Comparison of ENCODE assay signal across 7 mouse cellular contexts in the genomic region with DNA sequence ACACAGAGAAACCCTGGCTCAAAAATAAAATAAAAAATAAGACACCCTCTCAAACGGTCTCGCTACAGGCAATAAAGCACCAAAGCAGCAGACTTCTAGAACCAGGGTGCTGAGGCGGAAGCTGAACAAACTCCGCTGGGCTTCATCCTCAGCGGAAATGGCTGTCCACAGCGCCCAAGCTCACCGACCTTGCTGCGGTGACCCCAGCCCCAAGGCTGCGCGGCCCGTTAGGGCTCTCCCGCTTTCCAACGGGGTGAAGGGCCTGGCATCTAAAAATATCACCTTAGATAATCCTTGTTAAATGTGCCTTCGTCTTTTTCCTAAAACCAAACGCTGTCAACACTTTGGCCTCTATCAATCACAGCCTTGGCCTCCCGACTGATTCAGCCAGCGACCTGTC. TPM values are rescaled to one million over a fixed set of nuclear protein-coding genes. Genes with fewer than 3 reads are reported as not detected.
A peak's percentile ranks its signal among the peaks of the same experiment; 100 is the strongest.
DNase-seq lines count a peak whose midpoint lies in the region; ATAC-seq and TF ChIP-seq lines count a peak whose summit lies in the region.

No protein-coding gene starts in this region.

- peak overlapping the region; percentile 93 for H3K27ac ChIP-seq in embryonic facial prominence, embryonic 14.5 days (replicated peaks; ENCODE audit: low read depth, low read length)
- H3K27ac ChIP-seq in intestine, embryonic 14.5 days (ENCODE audit: low read depth), result peak overlapping the region; percentile 89
- H3K27ac ChIP-seq in lung, postnatal 0 days (ENCODE audit: low read length), result peak overlapping the region; percentile 89
- H3K27ac ChIP-seq in stomach, embryonic 15.5 days, result peak overlapping the region; percentile 70

- H3K4me1 ChIP-seq in embryonic facial prominence, embryonic 14.5 days (ENCODE audit: control insufficient read depth, insufficient read depth, low read length), result peaks cover 16% of the 10 kb centered on the region
- H3K4me1 ChIP-seq in intestine, embryonic 14.5 days (replicated peaks; ENCODE audit: control insufficient read depth, insufficient read depth, low read length), result peaks cover 10% of the 10 kb centered on the region
- H3K4me1 ChIP-seq in lung, postnatal 0 days (ENCODE audit: insufficient read depth, low read depth, low read length), result peaks cover 4% of the 10 kb centered on the region; the same call in 1 of the 2 replicates
- H3K4me1 ChIP-seq in stomach, embryonic 15.5 days, result peaks cover 8% of the 10 kb centered on the region

- ATAC-seq in embryonic facial prominence, embryonic 14.5 days (ENCODE audit: low read depth), result peak; percentile 13
- peak; percentile 48 for ATAC-seq in intestine, embryonic 14.5 days (replicated peaks; ENCODE audit: low FRiP score, low TSS enrichment, low read depth)
- peak; percentile 23 for ATAC-seq in lung, postnatal 0 days
- ATAC-seq in stomach, embryonic 15.5 days (ENCODE audit: insufficient read depth, low FRiP score, low read depth), result peak; percentile 37; the same call in 1 of the 2 replicates

- peak overlapping the region; percentile 87 for H3K4me2 ChIP-seq in embryonic facial prominence, embryonic 14.5 days (ENCODE audit: low read depth, low read length)
- peak overlapping the region; percentile 62 for H3K4me2 ChIP-seq in intestine, embryonic 14.5 days (ENCODE audit: low read length)
- peak overlapping the region; percentile 64 for H3K4me2 ChIP-seq in lung, postnatal 0 days (replicated peaks; ENCODE audit: low read depth, low read length)
- peak overlapping the region; percentile 75 for H3K4me2 ChIP-seq in stomach, embryonic 15.5 days

- peaks cover 14% of the 10 kb centered on the region; the same call in 1 of the 2 replicates for H3K36me3 ChIP-seq in embryonic facial prominence, embryonic 14.5 days (ENCODE audit: control insufficient read depth, insufficient read depth, low read length)
- H3K36me3 ChIP-seq in intestine, embryonic 14.5 days (ENCODE audit: control insufficient read depth, insufficient read depth, low read length), result peaks cover 18% of the 10 kb centered on the region
- no peaks in the 10 kb centered on the region for H3K36me3 ChIP-seq in lung, postnatal 0 days (ENCODE audit: insufficient read depth, low read length)
- 0 out of 2 replicates have a peak, but pooled peaks cover 6% of the 10 kb centered on the region for H3K36me3 ChIP-seq in stomach, embryonic 15.5 days

- peak overlapping the region; percentile 85 for H3K9ac ChIP-seq in embryonic facial prominence, embryonic 14.5 days (ENCODE audit: low read depth, low read length)
- H3K9ac ChIP-seq in intestine, embryonic 14.5 days (ENCODE audit: low read length), result peak overlapping the region; percentile 79
- peak overlapping the region; percentile 76 for H3K9ac ChIP-seq in lung, postnatal 0 days (replicated peaks; ENCODE audit: low read depth)
- H3K9ac ChIP-seq in stomach, embryonic 15.5 days, result peak overlapping the region; percentile 40; the same call in 1 of the 2 replicates

- no peaks in the 10 kb centered on the region for H3K27me3 ChIP-seq in embryonic facial prominence, embryonic 14.5 days (replicated peaks; ENCODE audit: control insufficient read depth, insufficient read depth, low read length)
- H3K27me3 ChIP-seq in intestine, embryonic 14.5 days (replicated peaks; ENCODE audit: control insufficient read depth, insufficient read depth, low read length), result no peaks in the 10 kb centered on the region
- H3K27me3 ChIP-seq in lung, postnatal 0 days (replicated peaks; ENCODE audit: insufficient read depth, low read length), result no peaks in the 10 kb centered on the region
- no peaks in the 10 kb centered on the region for H3K27me3 ChIP-seq in stomach, embryonic 15.5 days (replicated peaks)

- no peaks in the 10 kb centered on the region for H3K9me3 ChIP-seq in embryonic facial prominence, embryonic 14.5 days (ENCODE audit: control insufficient read depth, low read length)
- no peaks in the 10 kb centered on the region for H3K9me3 ChIP-seq in intestine, embryonic 14.5 days (ENCODE audit: control insufficient read depth, low read length)
- no peaks in the 10 kb centered on the region for H3K9me3 ChIP-seq in lung, postnatal 0 days (ENCODE audit: low read length)
- H3K9me3 ChIP-seq in stomach, embryonic 15.5 days, result no peaks in the 10 kb centered on the region

- peak; percentile 10 to 12 for DNase-seq in left cerebral cortex, adult 18-20 months (ENCODE audit: low spot score in 2 of 2)
- no peak for DNase-seq in left cerebral cortex, postnatal 36 days (ENCODE audit: low spot score in 2 of 2)
- DNase-seq in adrenal gland, postnatal 14 days, result peak; percentile 60
- peak; percentile 9 for DNase-seq in embryonic facial prominence, embryonic 14.5 days (ENCODE audit: low spot score)
- no peak for DNase-seq in intestine, embryonic 14.5 days (ENCODE audit: low spot score)
- peak; percentile 50 for DNase-seq in lung, postnatal 0 days (ENCODE audit: low spot score)

- 2% methylated on average over 17 of the region's 17 CpGs for WGBS in embryonic facial prominence, embryonic 14.5 days
- WGBS in intestine, embryonic 14.5 days, result 4% methylated on average over 17 of the region's 17 CpGs
- 1% methylated on average over 17 of the region's 17 CpGs for WGBS in lung, postnatal 0 days
- WGBS in stomach, embryonic 15.5 days, result 5% methylated on average over 17 of the region's 17 CpGs

- TF ChIP-seq CTCF in lung, postnatal 0 days (IDR thresholded peaks at IDR 0.05), result no peak

- peak overlapping the region; percentile 88 for H3K4me3 ChIP-seq in embryonic facial prominence, embryonic 14.5 days (ENCODE audit: low read depth, low read length)
- H3K4me3 ChIP-seq in intestine, embryonic 14.5 days (ENCODE audit: low read depth, low read length), result peak overlapping the region; percentile 78
- H3K4me3 ChIP-seq in lung, postnatal 0 days (ENCODE audit: low read depth, low read length), result peak overlapping the region; percentile 97
- H3K4me3 ChIP-seq in stomach, embryonic 15.5 days (replicated peaks), result peak overlapping the region; percentile 64

- no peak for TF ChIP-seq EP300 in lung, postnatal 0 days (IDR thresholded peaks at IDR 0.05)

- intact Hi-C loops in left cerebral cortex, postnatal 36 days (cut with DNase I), result loop anchor here (2.0 to 5.0 kb wide), 3 partner anchors 53 to 134 kb away; partner anchors contain the start of genes Osbp and Stx3

RNA-seq across cellular contexts. Expression of gene Patl1, which starts 0.6 kb away (rescaled TPM):
- 10 to 100 TPM; 20.4 to 22.4 TPM for total RNA-seq in left cerebral cortex, adult 18-20 months (2021)
- 10 to 100 TPM; 18.5 to 19.6 TPM for total RNA-seq in left cerebral cortex, postnatal 36 days (2021)
- 30.2 and 31.7 TPM in 2 replicates for total RNA-seq in adrenal gland, postnatal 14 days (2021)
- 18.7 and 19.4 TPM in 2 replicates for polyA plus RNA-seq in embryonic facial prominence, embryonic 14.5 days (2014; fragmentation: Nextera tagmentation; extraction: Ambion mirVana)
- polyA plus RNA-seq in intestine, embryonic 14.5 days (2014; fragmentation: Nextera tagmentation; extraction: Ambion mirVana), result 23.2 and 25.4 TPM in 2 replicates
- polyA plus RNA-seq in lung, postnatal 0 days (2015; fragmentation: Nextera tagmentation; extraction: Ambion mirVana), result 9.2 and 9.4 TPM in 2 replicates
- 14.7 and 16.4 TPM in 2 replicates for polyA plus RNA-seq in stomach, embryonic 15.5 days (2015; fragmentation: Nextera tagmentation; extraction: Ambion mirVana)

RNA-seq across cellular contexts. Expression of gene Olfr1420, which starts 25.2 kb away (rescaled TPM):
- total RNA-seq in left cerebral cortex, adult 18-20 months (2021), result not detected
- total RNA-seq in left cerebral cortex, postnatal 36 days (2021), result not detected
- total RNA-seq in adrenal gland, postnatal 14 days (2021), result not detected in 2 replicates
- 0.19 and 0.22 TPM in 2 replicates for polyA plus RNA-seq in embryonic facial prominence, embryonic 14.5 days (2014; fragmentation: Nextera tagmentation; extraction: Ambion mirVana)
- polyA plus RNA-seq in intestine, embryonic 14.5 days (2014; fragmentation: Nextera tagmentation; extraction: Ambion mirVana), result 0.07 and 0.12 TPM in 2 replicates
- polyA plus RNA-seq in lung, postnatal 0 days (2015; fragmentation: Nextera tagmentation; extraction: Ambion mirVana), result 0.12 and 0.15 TPM in 2 replicates
- 0.08 and 0.10 TPM in 2 replicates for polyA plus RNA-seq in stomach, embryonic 15.5 days (2015; fragmentation: Nextera tagmentation; extraction: Ambion mirVana)

RNA-seq across cellular contexts. Expression of gene Olfr1419, which starts 36.7 kb away (rescaled TPM):
- not detected for total RNA-seq in left cerebral cortex, adult 18-20 months (2021)
- not detected for total RNA-seq in left cerebral cortex, postnatal 36 days (2021)
- not detected in 2 replicates for total RNA-seq in adrenal gland, postnatal 14 days (2021)
- polyA plus RNA-seq in embryonic facial prominence, embryonic 14.5 days (2014; fragmentation: Nextera tagmentation; extraction: Ambion mirVana), result not detected in 2 replicates
- not detected in 2 replicates for polyA plus RNA-seq in intestine, embryonic 14.5 days (2014; fragmentation: Nextera tagmentation; extraction: Ambion mirVana)
- polyA plus RNA-seq in lung, postnatal 0 days (2015; fragmentation: Nextera tagmentation; extraction: Ambion mirVana), result not detected in 2 replicates
- 0.04 TPM in 1 of 2 replicates, not detected in the other for polyA plus RNA-seq in stomach, embryonic 15.5 days (2015; fragmentation: Nextera tagmentation; extraction: Ambion mirVana)

RNA-seq across cellular contexts. Expression of gene Olfr1418, which starts 50.7 kb away (rescaled TPM):
- not detected for total RNA-seq in left cerebral cortex, adult 18-20 months (2021)
- total RNA-seq in left cerebral cortex, postnatal 36 days (2021), result not detected
- total RNA-seq in adrenal gland, postnatal 14 days (2021), result not detected in 2 replicates
- polyA plus RNA-seq in embryonic facial prominence, embryonic 14.5 days (2014; fragmentation: Nextera tagmentation; extraction: Ambion mirVana), result not detected in 2 replicates
- not detected in 2 replicates for polyA plus RNA-seq in intestine, embryonic 14.5 days (2014; fragmentation: Nextera tagmentation; extraction: Ambion mirVana)
- not detected in 2 replicates for polyA plus RNA-seq in lung, postnatal 0 days (2015; fragmentation: Nextera tagmentation; extraction: Ambion mirVana)
- not detected in 2 replicates for polyA plus RNA-seq in stomach, embryonic 15.5 days (2015; fragmentation: Nextera tagmentation; extraction: Ambion mirVana)

RNA-seq across cellular contexts. Expression of gene Osbp, which starts 54.1 kb away (rescaled TPM):
- 10 to 100 TPM; 55.9 to 58.2 TPM for total RNA-seq in left cerebral cortex, adult 18-20 months (2021)
- 10 to 100 TPM; 55.5 to 59.1 TPM for total RNA-seq in left cerebral cortex, postnatal 36 days (2021)
- total RNA-seq in adrenal gland, postnatal 14 days (2021), result 63.9 and 65.6 TPM in 2 replicates
- 9.0 and 10.1 TPM in 2 replicates for polyA plus RNA-seq in embryonic facial prominence, embryonic 14.5 days (2014; fragmentation: Nextera tagmentation; extraction: Ambion mirVana)
- 8.8 and 9.0 TPM in 2 replicates for polyA plus RNA-seq in intestine, embryonic 14.5 days (2014; fragmentation: Nextera tagmentation; extraction: Ambion mirVana)
- 4.6 and 5.2 TPM in 2 replicates for polyA plus RNA-seq in lung, postnatal 0 days (2015; fragmentation: Nextera tagmentation; extraction: Ambion mirVana)
- polyA plus RNA-seq in stomach, embryonic 15.5 days (2015; fragmentation: Nextera tagmentation; extraction: Ambion mirVana), result 4.9 and 5.0 TPM in 2 replicates

Comparison
In these comparisons a context has a peak if more than half of its experiments do, and no peak if none do; other contexts are left out.
1. DNase-seq: peak in left cerebral cortex, adult 18-20 months (2 of 2), adrenal gland, postnatal 14 days (single experiment), embryonic facial prominence, embryonic 14.5 days (single experiment) and lung, postnatal 0 days (single experiment); none in left cerebral cortex, postnatal 36 days (0 of 2) and intestine, embryonic 14.5 days (single experiment).
2. Peak in every context shown above with its lines, with median percentiles within 50 percentile points of each other: ATAC-seq, H3K27ac ChIP-seq, H3K4me2 ChIP-seq, H3K4me3 ChIP-seq and H3K9ac ChIP-seq.